Mouse (Mus musculus): ENCODE measurements around the gene Hsd17b13.

DNA sequence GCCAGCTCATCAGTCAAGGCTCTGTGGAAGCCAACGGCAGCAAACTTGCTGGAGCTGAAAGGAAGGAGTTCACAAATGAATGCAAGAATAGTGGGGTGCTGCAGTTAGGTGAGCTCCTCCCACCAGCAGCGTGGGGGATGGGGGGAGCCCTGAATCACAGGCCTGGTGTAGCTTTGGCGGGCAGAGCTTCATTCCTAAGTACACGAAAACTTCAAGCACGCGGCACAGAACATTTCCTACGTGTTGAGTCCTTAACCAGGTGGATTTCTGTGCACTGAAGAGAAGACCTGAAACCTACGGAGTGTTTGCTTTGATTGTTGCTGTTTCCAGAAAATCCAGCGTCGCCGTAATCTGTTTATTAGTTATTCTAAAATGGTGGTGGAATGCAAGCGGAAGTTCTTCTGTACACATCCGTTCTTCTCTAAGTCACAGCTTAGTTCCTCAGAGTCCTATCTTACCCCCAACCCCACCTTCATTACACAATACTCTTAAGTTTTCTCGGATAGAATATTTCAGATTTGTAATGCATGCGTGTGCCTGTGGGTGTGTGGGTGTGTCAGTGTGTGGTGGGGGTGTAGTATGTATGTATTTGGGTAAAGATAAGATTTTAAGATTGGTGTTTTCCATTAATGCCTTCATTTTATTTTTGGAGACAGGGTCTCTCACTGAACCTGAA is 26.2 kb upstream of the Hsd17b13 start:
- TF ChIP-seq CTCF (IDR thresholded peaks at IDR 0.05; ENCODE audit: borderline replicate concordance, insufficient read depth, low read depth, low read length) (no peak), POLR2A (IDR thresholded peaks at IDR 0.05; ENCODE audit: borderline replicate concordance, insufficient read depth, low read length) (no peak)

Measured in cerebellum, adult 2 months (tissue).